Mouse (Mus musculus): ENCODE measurements around the gene Gm16253. TPM values are rescaled to one million over a fixed set of nuclear protein-coding genes. Genes with fewer than 3 reads are reported as not detected.

Gene Gm16253
- total and polyA plus RNA-seq, 3 experiments: 1.4 TPM; not detected in 2

- TF ChIP-seq ZNF384 (IDR thresholded peaks at IDR 0.05; ENCODE audit: low read depth, low read length) (no peak), SIN3A (IDR thresholded peaks at IDR 0.05; ENCODE audit: low read length) (no peak; the same call in 1 of the 2 replicates), USF2 (IDR thresholded peaks at IDR 0.05; ENCODE audit: borderline replicate concordance in 1 of 2, insufficient read depth in 1 of 2, low read depth in 1 of 2, low read length in 2 of 2) (no peak), TCF12 (IDR thresholded peaks at IDR 0.05; ENCODE audit: low read depth, low read length) (no peak), POLR2A (IDR thresholded peaks at IDR 0.05; ENCODE audit: control insufficient read depth in 1 of 2, insufficient read depth in 1 of 2, low read depth in 1 of 2, low read length in 2 of 2, poor library complexity in 1 of 2) (no peak), MYB (IDR thresholded peaks at IDR 0.05; ENCODE audit: low read depth, low read length) (no peak), TAL1 (IDR thresholded peaks at IDR 0.05; ENCODE audit: low read length) (no peak), CHD2 (IDR thresholded peaks at IDR 0.05; ENCODE audit: low read length) (no peak), MXI1 (IDR thresholded peaks at IDR 0.05; ENCODE audit: low read depth, low read length) (0 out of 2 replicates have a peak, but pooled peaks have one; percentile 10)
Observed at GRCm38 (mm10) chr3:96540740-96541139, 36.0 kb upstream of the Gm16253 start (continued).

- DNase-seq (ENCODE audit: low read depth, low spot score): peak; percentile 66
- H3K27me3 ChIP-seq (ENCODE audit: control insufficient read depth in 1 of 2, insufficient read depth in 2 of 2, low read length in 2 of 2): no peaks in the 10 kb centered on the region; a peak in 1 of 4 replicates
- H3K9ac ChIP-seq (ENCODE audit: control insufficient read depth, low read depth, low read length, poor library complexity, severe bottlenecking): no peak overlapping the region
- no peak overlapping the region for H3K4me3 ChIP-seq (ENCODE audit: control insufficient read depth in 1 of 2, insufficient read depth in 1 of 2, low read depth in 2 of 2, low read length in 2 of 2)
- no peak overlapping the region for H3K27ac ChIP-seq (ENCODE audit: control insufficient read depth, low read depth, low read length)
- H3K4me1 ChIP-seq (ENCODE audit: control insufficient read depth in 1 of 2, insufficient read depth in 2 of 2, low read length in 2 of 2): peaks cover 7 to 10% of the 10 kb centered on the region in 2 experiments; a peak in 3 of 4 replicates
- H3K36me3 ChIP-seq (ENCODE audit: control insufficient read depth in 1 of 2, insufficient read depth in 2 of 2, low read length in 2 of 2): peaks cover 0 to 5% of the 10 kb centered on the region in 2 experiments; a peak in 2 of 4 replicates
- H3K9me3 ChIP-seq (replicated peaks; ENCODE audit: insufficient read depth, low read length): no peaks in the 10 kb centered on the region
- TF ChIP-seq SMC3 (IDR thresholded peaks at IDR 0.05; ENCODE audit: low read depth, low read length): peak; percentile 60
- TF ChIP-seq RAD21 (IDR thresholded peaks at IDR 0.05; ENCODE audit: low read depth, low read length): peak; percentile 58
- peak in 2 of 3 experiments; percentile 45 to 71; a peak in 4 of 6 replicates for TF ChIP-seq CTCF (IDR thresholded peaks at IDR 0.05 in 2 of 3, conservative IDR thresholded peaks at IDR 0.05 in 1 of 3; ENCODE audit: control insufficient read depth in 1 of 3, insufficient read depth in 1 of 3, low read depth in 2 of 3, low read length in 3 of 3, poor library complexity in 1 of 3, severe bottlenecking in 1 of 3)
- TF ChIP-seq ZC3H11A (IDR thresholded peaks at IDR 0.05; ENCODE audit: low read depth, low read length): peak; percentile 48
- TF ChIP-seq GATA1 (IDR thresholded peaks at IDR 0.05; ENCODE audit: low read depth, low read length): peak; percentile 83
- no peak for TF ChIP-seq ELF1 (IDR thresholded peaks at IDR 0.05; ENCODE audit: low read depth, low read length)
- no peak for TF ChIP-seq CHD2 (IDR thresholded peaks at IDR 0.05; ENCODE audit: low read length)
- H3K79me2 ChIP-seq (ENCODE audit: control insufficient read depth, insufficient read depth, low read length, poor library complexity): no peaks in the 10 kb centered on the region
Observed at GRCm38 (mm10) chr3:96541328-96542078, 35.3 kb upstream of the Gm16253 start.

- H3K9me3 ChIP-seq (replicated peaks; ENCODE audit: insufficient read depth, low read length): no peaks in the 10 kb centered on the region
- H3K4me3 ChIP-seq (ENCODE audit: control insufficient read depth in 1 of 2, insufficient read depth in 1 of 2, low read depth in 2 of 2, low read length in 2 of 2): no peak overlapping the region
- DNase-seq (ENCODE audit: low read depth, low spot score): no peak
- peaks cover 0 to 5% of the 10 kb centered on the region in 2 experiments; a peak in 2 of 4 replicates for H3K36me3 ChIP-seq (ENCODE audit: control insufficient read depth in 1 of 2, insufficient read depth in 2 of 2, low read length in 2 of 2)
- no peaks in the 10 kb centered on the region for H3K79me2 ChIP-seq (ENCODE audit: control insufficient read depth, insufficient read depth, low read length, poor library complexity)
- no peaks in the 10 kb centered on the region for H3K27me3 ChIP-seq (ENCODE audit: control insufficient read depth in 1 of 2, insufficient read depth in 2 of 2, low read length in 2 of 2)
- H3K9ac ChIP-seq (ENCODE audit: control insufficient read depth, low read depth, low read length, poor library complexity, severe bottlenecking): no peak overlapping the region
- no peak overlapping the region for H3K27ac ChIP-seq (ENCODE audit: control insufficient read depth, low read depth, low read length)
- TF ChIP-seq GATA1 (IDR thresholded peaks at IDR 0.05; ENCODE audit: low read depth, low read length) (0 out of 2 replicates have a peak, but pooled peaks have one; percentile 22), USF1 (IDR thresholded peaks at IDR 0.05; ENCODE audit: low read depth, low read length) (no peak), SIN3A (IDR thresholded peaks at IDR 0.05; ENCODE audit: low read length) (0 out of 2 replicates have a peak, but pooled peaks have one; percentile 15), RCOR1 (IDR thresholded peaks at IDR 0.05; ENCODE audit: low read depth, low read length) (peak; percentile 86), ETS1 (IDR thresholded peaks at IDR 0.05; ENCODE audit: low read depth, low read length) (no peak)
- H3K4me1 ChIP-seq (ENCODE audit: control insufficient read depth in 1 of 2, insufficient read depth in 2 of 2, low read length in 2 of 2): peaks cover 8 to 10% of the 10 kb centered on the region in 2 experiments
Observed at GRCm38 (mm10) chr3:96542554-96542953, 34.2 kb upstream of the Gm16253 start.

Data from MEL (cell line).